ENCODE assay signal across 8 mouse cellular contexts in genomic region chr13:43616551-43616950, GRCm38 (mm10). TPM values are rescaled to one million over a fixed set of nuclear protein-coding genes. Genes with fewer than 3 reads are reported as not detected.
DNase-seq lines count a peak whose midpoint lies in the region; ATAC-seq and TF ChIP-seq lines count a peak whose summit lies in the region.

No protein-coding gene starts in this region.

- no peak overlapping the region for H3K9ac ChIP-seq in lung, embryonic 15.5 days
- peak overlapping the region; percentile 83; the same call in 1 of the 2 replicates for H3K9ac ChIP-seq in embryonic facial prominence, embryonic 13.5 days
- peak overlapping the region; percentile 78; the same call in 1 of the 2 replicates for H3K9ac ChIP-seq in limb, embryonic 12.5 days (replicated peaks)
- H3K9ac ChIP-seq in stomach, embryonic 14.5 days (replicated peaks; ENCODE audit: low read depth, low read length): 0 out of 2 replicates have a peak overlapping the region, but pooled peaks have one; percentile 48

- no peak for DNase-seq in lung, adult 2 months
- no peak for DNase-seq in adrenal gland, adult 8-10 months
- no peak for DNase-seq in T-cell, adult 2 months (ENCODE audit: low spot score)
- DNase-seq in right cerebral cortex, postnatal 36 days (ENCODE audit: low spot score in 2 of 2): no peak

- peak overlapping the region; percentile 83 for H3K4me2 ChIP-seq in lung, embryonic 15.5 days
- peak overlapping the region; percentile 82 for H3K4me2 ChIP-seq in embryonic facial prominence, embryonic 13.5 days
- H3K4me2 ChIP-seq in limb, embryonic 12.5 days: peak overlapping the region; percentile 84
- H3K4me2 ChIP-seq in stomach, embryonic 14.5 days (replicated peaks; ENCODE audit: low read depth, low read length): peak overlapping the region; percentile 97

- TF ChIP-seq CTCF in lung, adult 2 months (IDR thresholded peaks at IDR 0.05; ENCODE audit: insufficient read depth, low read length): no peak

- no peak for TF ChIP-seq POLR2A in lung, adult 2 months (IDR thresholded peaks at IDR 0.05; ENCODE audit: borderline replicate concordance, extremely low read depth, low read depth, low read length)

- H3K27me3 ChIP-seq in lung, embryonic 15.5 days: peaks cover 10% of the 10 kb centered on the region; the same call in 1 of the 2 replicates
- H3K27me3 ChIP-seq in embryonic facial prominence, embryonic 13.5 days: no peaks in the 10 kb centered on the region
- H3K27me3 ChIP-seq in limb, embryonic 12.5 days: peaks cover 3% of the 10 kb centered on the region; the same call in 1 of the 2 replicates
- no peaks in the 10 kb centered on the region for H3K27me3 ChIP-seq in stomach, embryonic 14.5 days (ENCODE audit: control insufficient read depth, insufficient read depth, low read length)

- peak overlapping the region; percentile 71 for H3K4me3 ChIP-seq in lung, embryonic 15.5 days
- H3K4me3 ChIP-seq in lung, adult 2 months (replicated peaks; ENCODE audit: extremely low read depth, low read depth, low read length): no peak overlapping the region
- peak overlapping the region; percentile 80 for H3K4me3 ChIP-seq in embryonic facial prominence, embryonic 13.5 days
- peak overlapping the region; percentile 73 for H3K4me3 ChIP-seq in limb, embryonic 12.5 days (replicated peaks)
- H3K4me3 ChIP-seq in stomach, embryonic 14.5 days (ENCODE audit: low read depth, low read length): peak overlapping the region; percentile 64

- H3K9me3 ChIP-seq in lung, embryonic 15.5 days: no peaks in the 10 kb centered on the region
- H3K9me3 ChIP-seq in embryonic facial prominence, embryonic 13.5 days: no peaks in the 10 kb centered on the region
- H3K9me3 ChIP-seq in limb, embryonic 12.5 days: no peaks in the 10 kb centered on the region
- no peaks in the 10 kb centered on the region for H3K9me3 ChIP-seq in stomach, embryonic 14.5 days (ENCODE audit: control insufficient read depth, low read depth, low read length)

- H3K36me3 ChIP-seq in lung, embryonic 15.5 days: no peaks in the 10 kb centered on the region
- H3K36me3 ChIP-seq in embryonic facial prominence, embryonic 13.5 days: no peaks in the 10 kb centered on the region
- H3K36me3 ChIP-seq in limb, embryonic 12.5 days: no peaks in the 10 kb centered on the region
- H3K36me3 ChIP-seq in stomach, embryonic 14.5 days (ENCODE audit: control insufficient read depth, insufficient read depth, low read length): no peaks in the 10 kb centered on the region

- H3K27ac ChIP-seq in lung, embryonic 15.5 days: no peak overlapping the region
- H3K27ac ChIP-seq in embryonic facial prominence, embryonic 13.5 days: no peak overlapping the region
- no peak overlapping the region for H3K27ac ChIP-seq in limb, embryonic 12.5 days
- H3K27ac ChIP-seq in stomach, embryonic 14.5 days (ENCODE audit: low read length): no peak overlapping the region

- no peak for ATAC-seq in lung, embryonic 15.5 days (ENCODE audit: borderline replicate concordance, extremely low read depth, low FRiP score, low TSS enrichment)
- ATAC-seq in embryonic facial prominence, embryonic 13.5 days (ENCODE audit: insufficient number of reproducible peaks, insufficient read depth, low FRiP score, low TSS enrichment, low read depth): no peak
- no peak for ATAC-seq in limb, embryonic 12.5 days (ENCODE audit: insufficient number of reproducible peaks, insufficient read depth, low FRiP score, low TSS enrichment, low read depth)
- ATAC-seq in stomach, embryonic 14.5 days (ENCODE audit: insufficient number of reproducible peaks, insufficient read depth, low FRiP score, low read depth): no peak

- WGBS in lung, embryonic 15.5 days: 26% methylated on average over 6 of the region's 6 CpGs
- WGBS in lung, adult 2 months: 18% methylated on average over 6 of the region's 6 CpGs
- WGBS in embryonic facial prominence, embryonic 13.5 days: 23% methylated on average over 6 of the region's 6 CpGs
- WGBS in limb, embryonic 12.5 days: 45% methylated on average over 6 of the region's 6 CpGs
- 39% methylated on average over 6 of the region's 6 CpGs for WGBS in stomach, embryonic 14.5 days

- peaks cover 10% of the 10 kb centered on the region; the same call in 1 of the 2 replicates for H3K4me1 ChIP-seq in lung, embryonic 15.5 days
- H3K4me1 ChIP-seq in lung, adult 2 months (ENCODE audit: control insufficient read depth, insufficient read depth, low read length): no peaks in the 10 kb centered on the region; the same call in 1 of the 2 replicates
- H3K4me1 ChIP-seq in embryonic facial prominence, embryonic 13.5 days: peaks cover 27% of the 10 kb centered on the region
- peaks cover 22% of the 10 kb centered on the region for H3K4me1 ChIP-seq in limb, embryonic 12.5 days (replicated peaks)
- H3K4me1 ChIP-seq in stomach, embryonic 14.5 days (ENCODE audit: control insufficient read depth, insufficient read depth, low read length): no peaks in the 10 kb centered on the region

RNA-seq across cellular contexts. Expression of gene Rnf182, which starts 1.0 kb away (rescaled TPM):
- 3.4 and 4.7 TPM in 2 replicates for polyA plus RNA-seq in lung, embryonic 15.5 days (2015; fragmentation: Nextera tagmentation; extraction: Ambion mirVana)
- polyA plus RNA-seq in lung, adult 2 months (2012; rRNA removed): 0.07 TPM in 1 of 2 replicates, not detected in the other
- 10.7 and 13.4 TPM in 2 replicates for polyA plus RNA-seq in embryonic facial prominence, embryonic 13.5 days (2015; fragmentation: Nextera tagmentation; extraction: Ambion mirVana)
- polyA plus RNA-seq in limb, embryonic 12.5 days (2016; fragmentation: Nextera tagmentation; extraction: Ambion mirVana): 6.5 and 8.5 TPM in 2 replicates
- polyA plus RNA-seq in stomach, embryonic 14.5 days (2014; fragmentation: Nextera tagmentation; extraction: Ambion mirVana): 3.2 and 3.7 TPM in 2 replicates
- total RNA-seq in adrenal gland, adult 8-10 months (2022): 1 to 10 TPM in 2 of 4 experiments, under 1 TPM in 2; 0.23 to 1.3 (median 0.79) TPM

RNA-seq across cellular contexts. Expression of gene Mcur1, which starts 56.6 kb away (rescaled TPM):
- polyA plus RNA-seq in lung, embryonic 15.5 days (2015; fragmentation: Nextera tagmentation; extraction: Ambion mirVana): 16.2 and 17.9 TPM in 2 replicates
- 23.2 and 24.3 TPM in 2 replicates for polyA plus RNA-seq in lung, adult 2 months (2012; rRNA removed)
- polyA plus RNA-seq in embryonic facial prominence, embryonic 13.5 days (2015; fragmentation: Nextera tagmentation; extraction: Ambion mirVana): 13.8 and 16.0 TPM in 2 replicates
- polyA plus RNA-seq in limb, embryonic 12.5 days (2016; fragmentation: Nextera tagmentation; extraction: Ambion mirVana): 16.0 and 17.8 TPM in 2 replicates
- 14.9 and 15.9 TPM in 2 replicates for polyA plus RNA-seq in stomach, embryonic 14.5 days (2014; fragmentation: Nextera tagmentation; extraction: Ambion mirVana)
- 10 to 100 TPM; 28.4 to 44.0 (median 34.8) TPM for total RNA-seq in adrenal gland, adult 8-10 months (2022)
